Mouse (Mus musculus) left cerebral cortex, postnatal 36 days (tissue): ENCODE results near the gene Trak1. TPM values are rescaled to one million over a fixed set of nuclear protein-coding genes. Genes with fewer than 3 reads are reported as not detected.

Experiments used
- DNase-seq, 2 experiments: peaks; one replicate each; pipeline ENCODE4 v3.0.0; 2021 to 2022; ENCODE audit warnings: low spot score in 2 of 2, mixed read lengths in 1 of 2
- intact Hi-C: fragments of 180-260 bp; cut with DNase I; formaldehyde crosslinking; loops from one replicate; pipeline ENCODE4 v1.15.1; 2025
- total RNA-seq, 2 experiments: library from RNA; stranded (reverse); gene quantifications; 2 replicates each; pipeline ENCODE4 v1.2.3; 2021

Trak1 gene
- total RNA-seq, result 100 to 1,000 TPM; 229 to 269 TPM

DNA sequence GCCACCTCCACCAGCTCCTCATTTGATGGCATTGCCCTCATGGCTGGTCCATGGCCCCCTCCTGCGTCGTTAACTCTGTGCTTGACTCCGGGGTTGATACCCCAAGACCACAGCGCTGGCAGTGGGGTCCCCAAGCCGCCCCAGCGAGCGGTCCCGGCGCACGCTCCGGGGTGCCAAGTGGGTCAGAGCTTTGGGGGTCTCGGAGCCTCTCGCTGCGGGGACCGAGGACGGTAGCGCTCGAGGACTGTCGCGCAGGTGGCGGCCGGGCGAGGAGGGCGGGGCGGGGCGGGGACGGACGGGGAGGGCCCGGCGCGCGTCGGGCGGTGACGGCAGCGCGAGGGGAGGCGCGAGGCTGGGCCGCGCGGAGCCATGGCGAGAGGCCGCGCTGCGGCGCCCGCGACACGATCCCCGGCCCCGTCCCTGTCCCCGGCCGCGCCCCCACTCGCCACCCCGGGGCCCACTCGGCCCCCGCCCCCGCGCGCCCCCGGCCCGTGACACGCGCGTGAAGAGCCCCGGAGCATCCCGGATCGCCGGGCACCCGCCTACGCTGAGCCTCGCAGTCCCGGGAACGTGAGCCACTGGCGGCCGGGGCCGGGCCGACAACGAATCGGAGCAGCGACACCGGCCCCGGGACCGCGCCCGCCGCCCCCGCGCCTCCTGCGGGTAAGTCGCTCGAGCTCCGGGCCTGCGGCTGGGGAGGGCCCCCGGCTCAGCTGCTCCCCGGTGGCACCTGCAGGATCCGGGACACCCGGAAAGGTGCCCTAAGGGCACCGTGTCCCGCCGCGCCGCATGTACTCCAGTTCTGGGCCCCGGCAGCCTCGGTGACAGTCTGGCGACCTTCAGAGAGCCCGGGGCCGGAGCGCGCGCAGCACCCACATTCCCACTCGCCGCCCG lies at the start of gene Trak1:
TSS of gene Trak1 (plus strand) at position 332 of the 894 bp plus-strand sequence.
- peak; percentile 66 to 76 for DNase-seq
- intact Hi-C loops, result loop anchor here (5.0 kb wide), 1 partner anchor 75 kb away; no protein-coding TSS in a partner anchor

DNA sequence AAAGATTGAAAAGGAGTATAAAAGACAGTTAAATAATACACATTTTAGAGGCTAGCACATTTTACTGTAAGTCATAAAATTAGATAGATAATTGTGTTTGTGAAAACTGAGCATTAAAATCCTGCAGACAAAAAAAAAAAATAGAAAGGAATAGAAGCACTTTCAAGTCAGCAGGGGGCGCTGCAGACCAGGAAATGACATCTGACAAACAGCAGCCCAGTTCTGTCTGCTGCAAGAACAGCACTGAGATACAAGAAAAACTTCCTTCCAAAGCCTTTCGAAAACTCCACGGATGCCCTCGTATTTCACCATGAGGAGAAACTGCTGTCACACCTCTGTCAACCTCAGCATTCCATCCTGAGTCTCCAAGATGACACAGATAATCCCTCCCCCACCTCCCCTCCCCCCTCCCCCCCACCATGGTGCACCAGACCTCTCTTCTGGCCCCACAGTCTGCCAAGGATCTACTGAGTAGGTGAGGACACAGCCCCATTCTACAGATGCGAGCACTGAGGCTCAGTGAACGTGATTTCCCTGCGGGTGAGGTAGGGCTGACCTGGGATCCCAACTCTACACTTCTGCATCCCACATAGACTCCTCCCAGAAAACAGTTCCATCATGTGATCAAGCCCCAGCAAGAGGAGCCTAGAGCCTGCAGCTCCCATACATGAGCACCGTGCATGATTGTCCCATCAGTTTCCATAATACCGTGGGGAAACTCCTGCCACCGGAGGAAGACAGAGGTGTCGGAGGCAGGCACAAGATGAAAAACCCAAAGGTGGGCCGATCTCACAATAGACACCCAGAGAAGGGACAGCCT lies 49.1 kb upstream of the Trak1 start:
- intact Hi-C loops, result loop anchor here (2.0 to 10.0 kb wide), 3 partner anchors 127 to 357 kb away; no protein-coding TSS in a partner anchor
- DNase-seq, result peak; percentile 71 to 78

DNA sequence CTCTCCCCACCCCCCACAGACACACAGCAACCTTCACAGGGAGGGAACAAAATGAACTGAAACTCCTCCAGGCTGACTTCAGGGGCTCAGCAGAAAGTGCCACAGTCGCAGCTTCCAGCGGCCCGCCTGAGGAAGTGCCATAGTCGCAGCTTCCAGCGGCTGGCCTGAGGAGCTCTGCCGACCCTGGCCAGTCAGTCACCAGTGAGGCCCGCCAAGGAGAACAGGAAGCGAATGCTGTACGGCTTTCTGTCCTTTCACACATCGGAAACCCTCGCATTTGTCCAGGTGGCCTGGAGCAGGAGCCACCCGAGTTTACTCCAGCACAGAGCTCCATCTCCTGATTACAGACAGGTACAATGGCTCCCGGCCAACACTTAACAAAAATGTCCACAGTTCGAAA lies 47.5 kb upstream of the Trak1 start:
- intact Hi-C loops, result loop anchor here (2.0 to 10.0 kb wide), 4 partner anchors 125 to 425 kb away; no protein-coding TSS in a partner anchor
- DNase-seq, result no peak

DNA sequence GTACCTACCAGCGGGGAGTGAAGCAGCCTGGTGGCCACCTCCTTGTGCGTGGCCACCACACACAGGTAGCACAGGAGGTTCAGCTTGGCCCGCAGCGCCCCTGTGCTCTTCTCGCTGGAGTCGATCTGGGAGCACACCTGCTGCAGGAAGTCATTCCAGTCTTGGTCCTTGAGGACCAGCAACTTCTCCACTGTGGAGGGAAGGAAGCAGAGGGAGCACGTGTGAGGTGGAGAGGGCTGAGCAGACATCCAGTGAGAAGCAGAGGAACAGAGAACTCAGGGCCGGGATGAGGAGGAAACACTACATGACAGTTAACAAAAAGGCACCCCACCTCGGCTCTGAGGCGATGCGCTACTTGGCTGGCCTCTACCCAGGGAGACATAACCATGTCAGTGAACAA lies 46.4 kb upstream of the Trak1 start:
- DNase-seq, result no peak
- intact Hi-C loops, result loop anchor here (10.0 kb wide), 1 partner anchor 424 kb away; no protein-coding TSS in a partner anchor

DNA sequence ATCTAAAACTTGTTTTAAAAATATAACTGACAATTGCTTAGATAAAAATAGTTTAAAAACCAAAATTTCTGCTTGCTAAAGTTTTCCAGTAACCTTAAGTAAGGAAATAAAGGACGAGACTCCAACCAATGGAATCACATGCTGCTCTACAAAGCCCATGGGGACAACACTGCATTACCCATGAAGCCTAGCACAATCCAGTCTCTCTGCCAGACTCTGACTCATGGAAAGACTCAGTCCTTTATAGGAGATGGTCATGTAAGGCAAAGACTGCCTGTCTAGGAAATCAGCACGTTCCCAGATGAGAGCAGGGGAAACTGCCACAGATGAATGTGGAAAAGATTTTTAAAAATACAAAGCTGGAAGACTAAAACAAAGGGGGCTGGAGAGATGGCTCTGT lies 43.3 kb upstream of the Trak1 start:
- DNase-seq, result no peak
- intact Hi-C loops, result loop anchor here (10.0 kb wide), 1 partner anchor 421 kb away; no protein-coding TSS in a partner anchor

DNA sequence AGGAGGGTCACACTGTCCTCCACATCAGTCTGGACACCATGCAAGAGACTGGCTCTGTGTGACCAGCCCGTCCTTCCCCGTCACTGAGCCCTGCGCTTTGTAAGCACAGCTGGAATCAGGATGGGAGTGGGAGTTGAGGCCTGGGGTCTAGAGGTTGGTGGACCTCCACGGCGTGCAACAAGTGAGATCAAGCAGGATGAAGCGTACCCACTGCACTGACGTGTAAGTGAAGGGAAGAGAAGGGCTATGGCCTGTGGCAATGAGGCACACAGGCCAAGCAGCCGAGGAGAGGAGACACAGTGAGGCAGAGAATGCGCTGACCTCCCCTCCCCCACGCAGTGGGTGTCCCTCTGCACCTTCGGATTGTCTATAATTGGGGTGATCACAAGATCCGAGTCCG lies 42.5 kb upstream of the Trak1 start:
- intact Hi-C loops, result loop anchor here (10.0 kb wide), 1 partner anchor 420 kb away; no protein-coding TSS in a partner anchor
- no peak for DNase-seq

DNA sequence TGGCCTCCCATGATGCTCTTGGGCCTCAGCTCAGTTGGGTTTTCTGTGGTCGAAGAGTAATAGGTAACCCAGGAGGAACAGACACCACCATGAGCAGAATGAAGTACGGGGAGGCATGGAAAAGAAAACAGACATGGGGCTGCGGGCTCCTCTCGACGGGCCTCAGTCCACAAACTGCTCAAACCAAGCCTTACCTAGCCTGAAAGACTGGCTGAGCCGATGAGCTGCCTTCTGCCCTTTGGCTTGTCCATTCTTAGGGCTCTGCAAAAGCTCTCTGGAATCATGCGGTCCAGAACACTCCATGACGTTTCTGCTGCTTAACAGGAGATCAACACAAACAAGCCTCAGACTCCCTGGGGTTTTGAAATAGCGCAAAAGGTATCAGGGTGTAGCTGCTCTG lies 40.2 kb upstream of the Trak1 start:
- intact Hi-C loops, result loop anchor here (10.0 kb wide), 1 partner anchor 418 kb away; no protein-coding TSS in a partner anchor
- DNase-seq, result no peak

DNA sequence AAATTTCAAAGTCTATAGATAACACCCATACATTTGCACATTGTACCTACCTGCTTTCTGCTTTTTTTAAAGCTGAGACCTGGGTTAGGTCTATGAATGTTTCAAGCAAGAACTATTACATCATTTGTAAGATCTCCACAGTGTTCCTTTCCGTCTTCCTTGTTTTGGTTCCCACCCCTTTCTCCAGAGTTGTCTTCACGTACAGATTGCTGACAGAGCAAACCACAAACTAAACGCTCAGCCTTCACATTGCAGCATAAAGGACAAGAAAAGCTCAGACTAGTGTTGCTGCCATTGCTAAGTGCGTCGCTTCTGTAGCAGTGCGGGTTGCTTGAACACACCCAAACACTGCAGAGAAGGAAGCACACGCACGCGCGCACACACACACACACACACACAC lies 32.0 kb upstream of the Trak1 start:
- no peak for DNase-seq
- intact Hi-C loops, result no loop called here

DNA sequence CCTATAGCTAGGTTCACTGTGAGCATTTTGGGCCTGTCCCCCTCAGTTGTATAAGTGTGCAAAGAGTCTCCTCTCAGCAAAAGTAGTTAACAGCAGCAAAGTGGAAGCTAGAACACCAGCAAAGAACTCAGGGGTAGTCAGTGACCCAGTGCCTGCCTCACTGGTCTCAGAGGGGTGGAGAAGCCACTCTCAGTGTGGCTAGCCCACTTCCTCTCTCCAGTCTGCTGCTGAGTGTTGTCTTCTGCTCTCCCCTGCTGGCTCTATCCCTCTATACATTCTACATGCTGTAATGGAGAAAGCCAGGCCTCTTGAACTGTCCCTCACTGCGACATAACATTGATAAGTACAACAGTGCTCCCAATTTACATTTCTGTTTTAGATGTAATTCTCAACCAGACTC lies 26.2 kb upstream of the Trak1 start:
- intact Hi-C loops, result no loop called here
- no peak for DNase-seq

DNA sequence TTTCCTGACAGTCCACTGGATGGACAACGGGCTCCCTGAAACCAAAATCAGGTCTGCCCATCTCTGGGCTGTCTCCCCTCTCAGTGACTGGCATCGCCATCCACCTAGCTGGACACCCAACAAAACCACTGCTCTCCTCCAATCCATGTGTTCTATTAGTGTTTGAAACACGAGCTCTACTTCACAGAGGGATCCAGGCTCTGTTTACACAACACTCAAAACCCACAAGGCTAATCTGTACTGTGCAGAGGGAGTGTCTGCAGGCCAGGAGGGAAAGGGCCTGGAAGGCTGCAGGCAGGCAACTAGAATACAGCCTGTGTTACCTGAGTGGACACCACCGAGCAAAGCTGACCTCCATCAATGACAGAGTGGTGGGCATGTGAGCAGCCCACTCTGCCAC lies 25.7 kb upstream of the Trak1 start:
- intact Hi-C loops, result no loop called here
- no peak for DNase-seq

DNA sequence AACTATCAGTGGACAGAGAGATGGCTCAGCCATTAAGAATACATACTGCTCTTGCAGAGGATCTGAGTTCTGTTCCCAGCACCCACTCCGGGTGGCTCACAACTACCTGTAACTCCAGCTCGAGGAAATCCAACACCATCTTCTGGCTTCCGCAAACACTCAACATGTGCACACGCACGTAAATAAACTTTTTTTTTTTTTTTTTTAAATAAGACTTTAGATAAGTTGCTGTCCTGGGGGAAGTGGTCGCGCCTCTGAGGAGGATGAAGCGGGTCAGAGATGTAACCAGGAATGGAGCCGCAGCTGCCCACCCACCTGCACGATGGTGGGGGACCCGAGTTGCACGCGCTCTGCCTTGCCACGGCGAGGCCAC lies 20.6 kb upstream of the Trak1 start:
- no peak for DNase-seq
- intact Hi-C loops, result no loop called here

DNA sequence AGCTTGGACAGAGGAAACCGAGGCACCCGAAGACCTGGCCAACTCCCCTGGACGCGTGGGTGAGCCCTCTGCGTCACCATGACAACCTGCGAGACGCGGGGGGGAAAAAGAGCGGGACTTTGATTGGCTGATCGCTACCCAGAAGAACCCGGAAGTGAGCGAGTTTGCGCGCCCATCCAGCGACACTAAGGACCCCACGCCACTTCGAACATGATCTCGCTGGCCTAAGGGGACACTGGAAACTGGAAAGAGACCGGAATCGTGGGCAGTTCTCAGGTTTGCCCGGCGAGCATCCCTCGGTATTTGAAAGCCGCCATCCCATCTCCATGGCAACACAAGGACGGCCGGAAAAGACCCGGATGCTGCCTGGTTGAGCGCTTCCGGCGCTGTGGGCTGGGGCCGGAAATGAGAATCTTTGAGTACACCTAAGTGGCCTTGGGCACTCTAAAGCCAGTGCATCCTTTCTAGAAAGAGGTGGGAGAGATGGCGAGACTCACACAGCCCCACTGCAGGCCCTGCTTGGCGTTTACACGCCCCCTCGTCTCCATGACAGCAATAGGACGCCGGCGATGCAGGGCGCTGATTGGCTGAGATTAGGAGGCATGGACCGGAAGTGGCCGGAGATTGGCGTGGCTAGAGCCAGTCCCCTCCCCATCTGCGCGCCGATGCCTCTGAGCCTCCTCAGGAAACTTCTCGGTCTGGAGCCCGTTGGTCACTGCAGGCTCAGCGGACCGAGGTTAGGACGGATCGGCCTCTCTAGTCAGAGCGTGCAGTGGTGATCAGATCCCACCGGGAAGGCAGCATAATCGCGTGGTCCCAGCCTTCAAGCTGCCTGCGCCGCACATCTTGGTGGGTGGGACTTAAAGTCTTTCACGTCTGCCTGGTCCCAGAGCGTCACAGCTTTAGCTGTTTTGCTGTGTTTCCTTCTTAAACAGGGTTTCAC lies 19.9 kb upstream of the Trak1 start, which contains the start of gene Ulk4:
TSS of gene Ulk4 (minus strand) at position 80 of the 943 bp plus-strand sequence.
- intact Hi-C loops, result no loop called here
- peak; percentile 95 for DNase-seq

DNA sequence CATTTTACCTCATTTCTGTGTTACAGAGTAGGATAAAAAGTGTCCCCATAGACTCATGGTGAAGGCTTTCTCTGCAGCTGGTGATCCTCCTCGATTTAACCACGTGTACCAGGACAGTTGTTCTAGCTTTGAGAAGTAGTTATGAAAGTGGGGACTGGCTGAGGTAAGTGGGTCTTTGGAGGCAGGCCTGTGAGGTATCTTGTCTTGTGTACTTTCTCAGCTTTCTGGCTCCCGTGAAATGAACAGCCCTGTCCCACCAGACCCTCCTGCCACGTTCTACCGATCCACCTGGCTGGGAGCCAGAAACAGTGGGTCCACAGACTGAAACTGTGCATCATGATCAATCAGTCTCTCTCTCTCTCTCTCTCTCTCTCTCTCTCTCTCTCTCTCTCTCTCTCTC lies 18.1 kb upstream of the Trak1 start:
- intact Hi-C loops, result no loop called here
- no peak for DNase-seq

DNA sequence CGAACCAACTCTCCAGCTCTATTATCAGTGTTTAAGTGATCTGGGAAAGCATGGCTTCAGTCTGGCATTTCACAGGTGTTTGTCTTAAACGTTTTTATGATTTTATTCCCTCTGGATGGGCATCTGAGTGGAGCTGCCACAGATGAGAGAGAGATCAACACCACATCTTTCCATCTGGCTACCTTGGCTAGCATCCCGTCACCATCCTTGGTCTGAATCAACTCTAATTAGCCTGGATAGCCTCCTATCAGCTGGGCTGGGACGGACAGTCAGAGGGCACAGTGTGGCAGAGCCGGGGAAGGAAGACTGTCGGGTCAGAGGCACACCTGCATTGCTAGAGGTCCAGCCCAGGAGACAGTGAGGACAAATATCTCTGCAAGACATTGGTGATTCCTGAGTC lies 15.4 kb upstream of the Trak1 start:
- DNase-seq, result no peak
- intact Hi-C loops, result no loop called here

DNA sequence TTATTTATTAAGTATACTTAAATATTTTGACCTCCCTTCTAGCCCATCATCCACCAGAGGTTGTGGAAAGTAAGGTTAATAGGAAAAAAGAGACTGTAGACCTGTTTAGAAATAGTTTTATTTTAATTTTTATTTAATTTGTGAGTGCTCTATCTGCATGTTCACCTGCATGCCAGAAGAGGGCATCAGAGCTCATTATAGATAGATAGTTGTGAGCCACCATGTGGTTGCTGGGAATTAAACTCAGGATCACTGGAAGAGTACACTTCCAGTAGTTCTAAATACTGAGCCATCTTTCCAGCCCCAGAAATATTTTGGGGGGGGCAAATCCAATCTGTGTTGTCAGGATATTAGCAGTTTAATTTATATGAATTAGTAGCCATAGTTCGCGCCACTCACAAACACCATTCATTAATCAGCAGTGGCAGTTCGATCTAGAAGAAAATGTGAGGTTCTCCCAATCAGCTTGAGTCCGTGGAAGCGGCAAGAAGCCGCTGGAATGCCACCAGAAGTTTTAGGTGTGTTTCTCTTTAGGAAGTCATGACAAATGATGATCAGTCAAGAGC lies 13.6 kb upstream of the Trak1 start:
- intact Hi-C loops, result loop anchor here (2.0 kb wide), 1 partner anchor 91 kb away; no protein-coding TSS in a partner anchor
- no peak for DNase-seq

DNA sequence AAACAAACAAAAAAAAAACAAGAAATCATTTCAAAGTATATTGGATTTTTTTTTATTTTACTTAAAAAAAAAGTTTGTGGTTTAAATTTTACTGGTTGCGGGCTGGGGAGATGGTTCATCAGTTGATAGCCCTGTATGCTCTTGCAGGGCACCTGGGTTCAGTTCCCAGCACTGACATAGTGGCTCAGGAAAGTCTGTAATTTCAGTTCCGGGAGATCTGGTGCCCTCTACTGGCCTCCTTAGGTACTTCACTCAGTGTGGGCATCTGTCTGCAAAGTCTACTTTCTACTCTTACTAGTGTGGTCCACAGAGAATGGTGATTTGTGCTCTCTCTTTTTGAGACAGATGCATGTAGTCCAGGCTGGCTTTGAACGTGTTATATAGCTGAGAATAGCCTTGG lies 12.9 kb upstream of the Trak1 start:
- intact Hi-C loops, result loop anchor here (2.0 kb wide), 1 partner anchor 90 kb away; no protein-coding TSS in a partner anchor
- no peak for DNase-seq

DNA sequence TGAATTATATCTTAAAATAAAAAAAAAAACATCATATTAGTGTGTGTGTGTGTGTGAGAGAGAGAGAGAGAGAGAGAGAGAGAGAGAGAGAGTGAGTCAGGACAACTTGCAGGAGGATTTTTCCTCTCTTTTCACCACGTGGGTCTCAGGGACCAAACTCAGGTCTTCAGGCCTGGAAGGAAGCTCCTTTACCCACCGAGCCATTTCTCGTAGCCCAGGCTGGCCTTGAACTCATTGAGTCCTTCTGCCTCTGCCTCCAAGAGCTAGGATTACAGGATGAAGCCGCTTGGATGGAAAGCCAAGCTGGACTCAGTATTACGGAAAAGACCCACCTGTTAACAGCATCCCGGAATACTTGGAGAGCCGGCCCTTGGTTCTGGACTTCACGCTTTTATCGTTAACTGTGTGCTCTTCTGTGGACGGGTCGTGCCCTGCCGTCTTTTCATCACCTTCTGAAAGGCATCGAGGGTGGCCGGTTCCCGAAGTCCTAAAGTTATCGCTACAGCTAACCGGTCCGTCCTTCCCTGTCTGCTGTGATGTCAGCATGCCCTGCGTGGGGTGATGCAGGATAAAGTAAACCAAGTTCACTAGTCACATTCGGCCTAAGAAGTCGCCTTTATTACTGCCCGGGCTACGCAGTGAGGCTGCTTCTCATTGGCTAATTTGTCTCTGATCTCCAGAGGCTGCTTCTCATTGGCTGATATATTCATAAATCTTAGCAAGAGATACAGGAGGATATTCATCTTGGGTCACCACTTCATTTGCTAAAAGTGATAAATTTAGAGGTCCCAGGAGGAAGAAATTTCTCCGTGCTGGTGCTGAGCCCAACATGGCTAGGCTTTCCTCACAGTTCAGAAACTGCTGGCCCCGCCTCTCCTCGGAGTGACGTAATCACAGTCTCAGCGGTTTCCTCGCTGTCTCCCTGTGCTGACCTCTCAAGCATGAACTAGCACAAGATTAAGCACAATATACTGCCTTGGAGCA lies 11.7 kb upstream of the Trak1 start:
- DNase-seq, result peak in 1 of 2 experiments; percentile 38
- intact Hi-C loops, result loop anchor here (2.0 kb wide), 1 partner anchor 89 kb away; no protein-coding TSS in a partner anchor
